Mouse (Mus musculus) MEL (cell line): ENCODE measurements around the gene Tmem234. TPM values are rescaled to one million over a fixed set of nuclear protein-coding genes. Genes with fewer than 3 reads are reported as not detected.

Source experiments
- DNase-seq: peaks from one replicate; pipeline ENCODE4 v3.0.0; 2011; ENCODE audit warnings: low read depth, low spot score
- H3K27ac ChIP-seq: 2 replicates; pipeline ENCODE4 v1.5.1; 2012; ENCODE audit warnings: low read depth, mild to moderate bottlenecking, control low read depth, low read length, moderate library complexity; ENCODE audit not compliant: control insufficient read depth
- H3K27me3 ChIP-seq, 2 experiments: fragments of 150-350 bp in 1 of 2; sonication (generic) in 1 of 2; 2 replicates each; pipeline ENCODE4 v1.6.1; 2012; ENCODE audit warnings: low read length in 2 of 2, mild to moderate bottlenecking in 2 of 2, improper control_type of control experiment in 1 of 2, moderate library complexity in 1 of 2; ENCODE audit not compliant: insufficient read depth in 2 of 2, control insufficient read depth in 1 of 2
- H3K36me3 ChIP-seq, 2 experiments: 2 replicates each; pipeline ENCODE4 v1.6.1; 2012 to 2014; ENCODE audit warnings: low read length in 2 of 2, improper control_type of control experiment in 1 of 2, inconsistent platforms in 1 of 2, mild to moderate bottlenecking in 1 of 2; ENCODE audit not compliant: insufficient read depth in 2 of 2, control insufficient read depth in 1 of 2
- H3K4me1 ChIP-seq, 2 experiments: fragments of 150-350 bp in 1 of 2; sonication (generic) in 1 of 2; 2 replicates each; pipeline ENCODE4 v1.6.1; 2012; ENCODE audit warnings: low read length in 2 of 2, improper control_type of control experiment in 1 of 2, mild to moderate bottlenecking in 1 of 2; ENCODE audit not compliant: insufficient read depth in 2 of 2, control insufficient read depth in 1 of 2
- H3K4me3 ChIP-seq, 2 experiments: fragments of 150-350 bp in 1 of 2; sonication (generic) in 1 of 2; 2 replicates each; pipeline ENCODE4 v1.5.1; 2012; ENCODE audit warnings: low read depth in 2 of 2, low read length in 2 of 2, mild to moderate bottlenecking in 2 of 2, moderate library complexity in 2 of 2, control low read depth in 1 of 2, improper control_type of control experiment in 1 of 2; ENCODE audit not compliant: control insufficient read depth in 1 of 2, insufficient read depth in 1 of 2
- H3K79me2 ChIP-seq: 2 replicates; pipeline ENCODE4 v1.6.1; 2012; ENCODE audit warnings: mild to moderate bottlenecking, low read length, moderate library complexity; ENCODE audit not compliant: control insufficient read depth, poor library complexity, insufficient read depth
- H3K9ac ChIP-seq: 2 replicates; pipeline ENCODE4 v1.6.1; 2012; ENCODE audit warnings: low read depth, mild to moderate bottlenecking, control low read depth, low read length, moderate library complexity; ENCODE audit not compliant: control insufficient read depth, poor library complexity, severe bottlenecking
- H3K9me3 ChIP-seq: fragments of 150-350 bp; sonication (generic); replicated peaks from 2 replicates; pipeline ENCODE4 v1.6.1; 2012; ENCODE audit warnings: mild to moderate bottlenecking, low read length, improper control_type of control experiment, moderate library complexity; ENCODE audit not compliant: insufficient read depth
- BHLHE40 ChIP-seq: IDR thresholded peaks from 2 replicates; pipeline ENCODE4 v1.6.1; 2012; ENCODE audit warnings: low read depth, mild to moderate bottlenecking, inconsistent platforms, low read length, improper control_type of control experiment, borderline replicate concordance
- CHD1 ChIP-seq: IDR thresholded peaks from 2 replicates; pipeline ENCODE4 v1.6.1; 2012; ENCODE audit warnings: low read depth, mild to moderate bottlenecking, inconsistent platforms, low read length, improper control_type of control experiment
- CTCF ChIP-seq, 3 experiments: IDR thresholded peaks in 2 of 3; conservative IDR thresholded peaks in 1 of 3; 2 replicates each; pipeline ENCODE4 v1.5.1; 2011 to 2012; ENCODE audit warnings: low read length in 3 of 3, low read depth in 2 of 3, mild to moderate bottlenecking in 2 of 3, improper control_type of control experiment in 1 of 3, inconsistent platforms in 1 of 3, mixed read lengths in 1 of 3, moderate library complexity in 1 of 3; ENCODE audit not compliant: control insufficient read depth in 1 of 3, insufficient read depth in 1 of 3, poor library complexity in 1 of 3, severe bottlenecking in 1 of 3
- EP300 ChIP-seq, 2 experiments: IDR thresholded peaks; 2 replicates each; pipeline ENCODE4 v1.6.1; 2011; ENCODE audit warnings: improper control_type of control experiment in 2 of 2, low read length in 2 of 2, low read depth in 1 of 2, mild to moderate bottlenecking in 1 of 2
- ETS1 ChIP-seq: IDR thresholded peaks from 2 replicates; pipeline ENCODE4 v1.6.1; 2012; ENCODE audit warnings: low read depth, mild to moderate bottlenecking, inconsistent platforms, low read length, improper control_type of control experiment, moderate library complexity
- MAX ChIP-seq: IDR thresholded peaks from 2 replicates; pipeline ENCODE4 v1.6.1; 2011; ENCODE audit warnings: low read length, improper control_type of control experiment
- MEF2A ChIP-seq: IDR thresholded peaks from 2 replicates; pipeline ENCODE4 v1.6.1; 2014; ENCODE audit warnings: low read depth, mild to moderate bottlenecking, inconsistent platforms, low read length, improper control_type of control experiment; ENCODE audit not compliant: poor library complexity, insufficient replicate concordance, severe bottlenecking; ENCODE audit errors: extremely low read depth
- NELFE ChIP-seq: IDR thresholded peaks from 2 replicates; pipeline ENCODE4 v1.6.1; 2011; ENCODE audit warnings: low read depth, low read length, improper control_type of control experiment
- POLR2A ChIP-seq, 2 experiments: IDR thresholded peaks; 2 replicates each; pipeline ENCODE4 v1.6.1; 2011 to 2012; ENCODE audit warnings: low read length in 2 of 2, mild to moderate bottlenecking in 2 of 2, control low read depth in 1 of 2, improper control_type of control experiment in 1 of 2, low read depth in 1 of 2, moderate library complexity in 1 of 2; ENCODE audit not compliant: control insufficient read depth in 1 of 2, insufficient read depth in 1 of 2, poor library complexity in 1 of 2
- POLR2AphosphoS2 ChIP-seq: IDR thresholded peaks from 2 replicates; pipeline ENCODE4 v1.6.1; 2011; ENCODE audit warnings: low read length, improper control_type of control experiment
- POLR2AphosphoS5 ChIP-seq: IDR thresholded peaks from 2 replicates; pipeline ENCODE4 v1.6.1; 2012; ENCODE audit warnings: low read depth, borderline replicate concordance, mild to moderate bottlenecking, inconsistent platforms, low read length, moderate library complexity, mixed read lengths
- RAD21 ChIP-seq: IDR thresholded peaks from 2 replicates; pipeline ENCODE4 v1.6.1; 2011; ENCODE audit warnings: mild to moderate bottlenecking, low read depth, low read length, improper control_type of control experiment
- SIN3A ChIP-seq: IDR thresholded peaks from 2 replicates; pipeline ENCODE4 v1.6.1; 2012; ENCODE audit warnings: low read length, improper control_type of control experiment, inconsistent platforms
- SMC3 ChIP-seq: IDR thresholded peaks from 2 replicates; pipeline ENCODE4 v1.6.1; 2011; ENCODE audit warnings: low read depth, low read length, improper control_type of control experiment
- TBP ChIP-seq: IDR thresholded peaks from 2 replicates; pipeline ENCODE4 v1.8.0; 2011; ENCODE audit warnings: low read depth, low read length, improper control_type of control experiment
- TCF12 ChIP-seq: IDR thresholded peaks from 2 replicates; pipeline ENCODE4 v1.6.1; 2014; ENCODE audit warnings: low read depth, mild to moderate bottlenecking, inconsistent platforms, low read length, improper control_type of control experiment, moderate library complexity
- ZNF384 ChIP-seq: IDR thresholded peaks from 2 replicates; pipeline ENCODE4 v1.6.1; 2012; ENCODE audit warnings: low read depth, mild to moderate bottlenecking, inconsistent platforms, low read length, improper control_type of control experiment
- polyA plus RNA-seq, 2 experiments: library from polyadenylated mRNA; stranded (reverse) in 1 of 2; unstranded in 1 of 2; fragments of >175 nt in 1 of 2; fragments of >200 nt in 1 of 2; gene quantifications; 2 replicates each; pipeline versions ENCODE4 v1.2.1 to v1.2.4; 2012; ENCODE audit warnings: low replicate concordance in 2 of 2, low read depth in 1 of 2; ENCODE audit not compliant: insufficient read length in 2 of 2, insufficient read depth in 1 of 2, missing spikeins in 1 of 2
- total RNA-seq: library from RNA; depleted of rRNA; stranded (reverse); fragments of 300-350 nt; gene quantifications from 2 replicates; pipeline ENCODE4 v1.2.3, GENCODE M21; 2012

Gene Tmem234
- total and polyA plus RNA-seq, 3 experiments = 148 to 220 TPM; not detected in 1

DNA sequence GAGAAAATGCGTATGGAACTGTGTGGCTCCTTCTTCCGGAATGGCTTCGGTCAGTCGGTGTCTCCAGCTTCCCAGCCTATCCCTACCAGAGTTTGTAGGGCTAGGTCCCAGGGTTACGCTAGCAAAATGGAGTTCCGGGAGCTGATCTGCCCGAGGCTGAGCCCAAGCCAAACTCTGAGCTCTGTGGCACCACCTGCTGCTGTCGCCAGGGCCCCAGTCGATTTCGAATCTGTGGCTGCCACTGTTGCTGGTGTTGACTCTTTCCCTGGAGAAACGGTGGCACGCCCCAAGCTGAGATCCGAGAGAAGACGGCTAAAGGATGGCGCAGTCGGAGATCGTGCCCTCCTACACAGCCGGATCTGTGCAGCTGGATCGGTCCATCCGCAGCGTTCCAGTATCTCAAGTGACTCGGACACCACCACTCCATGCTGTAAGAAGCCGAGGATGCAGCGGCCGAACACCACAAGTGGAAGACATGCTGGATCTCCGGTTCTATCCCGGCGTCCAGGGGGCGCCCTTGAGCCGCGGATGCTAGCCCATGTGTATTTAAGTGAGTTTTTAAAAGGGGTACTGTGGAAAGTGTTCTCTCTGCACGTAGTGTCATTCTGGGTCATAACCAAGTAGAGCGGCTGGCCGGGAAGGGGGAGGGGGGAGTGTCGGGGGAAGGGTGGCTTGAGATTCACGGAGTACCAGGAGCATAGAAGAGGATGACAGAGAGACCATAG lies 15.4 kb upstream of the Tmem234 start:
- Histone ChIP-seq H3K36me3 (no peaks in the 10 kb centered on the region), H3K9ac (peak overlapping the region; percentile 64), H3K4me3 (peak overlapping the region; percentile 63 to 64), H3K27me3 (no peaks in the 10 kb centered on the region), H3K4me1 (0 out of 4 replicates have a peak, but pooled peaks cover 0 to 3% of the 10 kb centered on the region in 2 experiments), H3K79me2 (no peaks in the 10 kb centered on the region; the same call in 1 of the 2 replicates), H3K9me3 (no peaks in the 10 kb centered on the region), H3K27ac (peak overlapping the region; percentile 17)
- peak; percentile 54 for TF ChIP-seq RAD21
- peak; percentile 59 for TF ChIP-seq SIN3A
- peak; percentile 56 to 79 (median 71) for TF ChIP-seq CTCF (IDR thresholded peaks at IDR 0.05 in 2 of 3, conservative IDR thresholded peaks at IDR 0.05 in 1 of 3; ENCODE audit: control insufficient read depth in 1 of 3, insufficient read depth in 1 of 3, low read depth in 2 of 3, low read length in 3 of 3, poor library complexity in 1 of 3, severe bottlenecking in 1 of 3)
- no peak for TF ChIP-seq ETS1
- TF ChIP-seq NELFE = peak; percentile 35; the same call in 1 of the 2 replicates
- TF ChIP-seq TCF12 = 0 out of 2 replicates have a peak, but pooled peaks have one; percentile 13
- peak; percentile 38 for TF ChIP-seq SMC3
- TF ChIP-seq MEF2A = no peak
- 0 out of 2 replicates have a peak, but pooled peaks have one; percentile 57 for TF ChIP-seq TBP
- TF ChIP-seq MAX = 0 out of 2 replicates have a peak, but pooled peaks have one; percentile 32
- TF ChIP-seq POLR2A (IDR thresholded peaks at IDR 0.05; ENCODE audit: control insufficient read depth in 1 of 2, insufficient read depth in 1 of 2, low read depth in 1 of 2, low read length in 2 of 2, poor library complexity in 1 of 2) = peak in 1 of 2 experiments; percentile 49; a peak in 1 of 4 replicates
- peak; percentile 93 for DNase-seq

- TF ChIP-seq CHD1 (no peak), EP300 (IDR thresholded peaks at IDR 0.05; ENCODE audit: low read depth in 1 of 2, low read length in 2 of 2) (no peak), NELFE (0 out of 2 replicates have a peak, but pooled peaks have one; percentile 1), POLR2AphosphoS5 (no peak), ZNF384 (no peak), POLR2AphosphoS2 (no peak), BHLHE40 (no peak)
- no peaks in the 10 kb centered on the region; the same call in 1 of the 2 replicates for H3K79me2 ChIP-seq
- H3K4me1 ChIP-seq = 0 out of 4 replicates have a peak, but pooled peaks cover 0 to 3% of the 10 kb centered on the region in 2 experiments
- H3K9ac ChIP-seq = peak overlapping the region; percentile 64
- H3K27me3 ChIP-seq = no peaks in the 10 kb centered on the region
- H3K36me3 ChIP-seq = no peaks in the 10 kb centered on the region
- DNase-seq = peak; percentile 65
- H3K27ac ChIP-seq = 0 out of 2 replicates have a peak overlapping the region, but pooled peaks have one; percentile 25
- H3K9me3 ChIP-seq = no peaks in the 10 kb centered on the region
- peak overlapping the region; percentile 58 to 63 for H3K4me3 ChIP-seq
Observed at GRCm38 (mm10) chr4:129585773-129586172, 14.7 kb upstream of the Tmem234 start.
